Mouse (Mus musculus): Measurements from ENCODE around the gene Tspan1.

GRCm38 (mm10) chr4:116165708-116166407, 1.5 kb downstream of the Tspan1 start:
- TF ChIP-seq CTCF (IDR thresholded peaks at IDR 0.05; ENCODE audit: low read depth): no peak
- no peak for TF ChIP-seq EP300 (IDR thresholded peaks at IDR 0.05; ENCODE audit: low read depth)

Measured in liver, postnatal 0 days (tissue).